Mouse (Mus musculus) lung, postnatal 14 days (tissue): ENCODE data around the gene Gm10229.
"Not testable (repeated sequence)": the region's sequence is repeated elsewhere in the genome, so short reads cannot be mapped to it uniquely, and the experiment has no call there.

Experiments
- DNase-seq: peaks from one replicate; pipeline ENCODE4 v3.0.0; 2021

The Gm10229 gene

GRCm38 (mm10) chr16:89014984-89015383 lies at the start of gene Gm10229:
Gene Gm10229, plus strand, starts transcription at chr16:89015284.
- not testable (repeated sequence) for DNase-seq

DNA sequence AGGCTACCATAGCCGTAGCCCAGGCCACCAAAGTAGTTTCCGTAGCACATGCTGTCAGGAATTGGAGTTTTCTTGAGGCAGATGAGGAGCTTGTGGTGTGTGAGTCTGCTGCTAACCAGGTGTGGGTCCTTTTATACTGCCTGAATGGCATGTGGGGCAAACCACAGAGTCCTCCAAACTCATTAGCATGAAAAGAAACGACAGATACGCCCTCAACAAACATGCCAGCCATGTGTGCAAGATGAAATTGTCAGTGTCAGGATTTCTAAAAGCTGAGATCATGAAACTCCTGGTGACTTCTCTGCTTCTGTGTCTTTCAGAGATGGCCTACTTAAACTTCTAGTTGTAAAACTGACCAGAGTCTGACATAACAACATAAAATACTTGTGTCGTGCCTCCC lies 4.4 kb upstream of the Gm10229 start, which contains the start of gene Krtap22-2:
Gene Krtap22-2 (minus strand): TSS at position 101 of the 400 bp plus-strand sequence.
- no peak for DNase-seq

- DNase-seq: no peak
Measured at GRCm38 (mm10) chr16:89013973-89014372, 1.1 kb upstream of the Gm10229 start.

GRCm38 (mm10) chr16:89031399-89031798 lies 16.3 kb downstream of the Gm10229 start, which contains the start of gene Krtap6-1:
Gene Krtap6-1, plus strand, starts transcription at chr16:89031699.
- not testable (repeated sequence) for DNase-seq

DNA sequence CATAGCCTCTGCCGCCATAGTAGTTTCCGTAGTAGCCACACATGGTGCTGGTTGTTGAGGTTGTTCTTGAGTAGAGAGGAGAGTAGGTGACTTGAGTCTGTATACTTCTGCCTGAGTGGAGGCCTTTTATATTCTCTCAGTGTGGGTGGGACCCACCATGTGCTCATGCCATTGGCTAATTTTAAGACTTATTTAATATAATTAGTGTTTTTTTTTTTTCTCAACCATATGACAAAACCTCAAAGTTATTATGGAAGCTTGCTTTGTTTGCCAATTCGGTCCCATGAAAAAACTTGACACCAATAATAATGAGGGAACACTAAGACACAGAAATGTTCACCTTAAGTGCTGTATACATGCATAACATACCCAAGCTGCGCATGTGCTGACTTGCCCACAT lies 26.3 kb downstream of the Gm10229 start, which contains the start of gene Gm10228:
Gene Gm10228 (minus strand): TSS at position 101 of the 400 bp plus-strand sequence.
- DNase-seq: not testable (repeated sequence)

DNA sequence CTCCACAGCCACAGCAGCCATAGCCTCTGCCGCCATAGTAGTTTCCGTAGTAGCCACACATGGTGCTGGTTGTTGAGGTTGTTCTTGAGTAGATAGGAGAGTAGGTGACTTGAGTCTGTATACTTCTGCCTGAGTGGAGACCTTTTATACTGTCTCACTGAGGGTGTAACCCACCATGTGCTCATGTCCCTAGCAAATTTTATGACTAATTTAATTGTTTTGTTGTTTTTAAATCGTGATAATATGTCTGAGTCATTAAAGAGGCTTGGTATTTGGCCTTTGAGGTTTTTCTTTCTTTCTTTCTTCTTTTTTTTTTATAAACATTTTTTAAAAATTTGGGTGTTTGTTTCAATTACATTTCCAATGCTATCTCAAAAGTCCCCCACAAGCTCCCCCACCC lies 32.7 kb downstream of the Gm10229 start, which contains the start of gene Krtap6-5:
Gene Krtap6-5 (minus strand): TSS at position 101 of the 400 bp plus-strand sequence.
- DNase-seq: no peak

DNA sequence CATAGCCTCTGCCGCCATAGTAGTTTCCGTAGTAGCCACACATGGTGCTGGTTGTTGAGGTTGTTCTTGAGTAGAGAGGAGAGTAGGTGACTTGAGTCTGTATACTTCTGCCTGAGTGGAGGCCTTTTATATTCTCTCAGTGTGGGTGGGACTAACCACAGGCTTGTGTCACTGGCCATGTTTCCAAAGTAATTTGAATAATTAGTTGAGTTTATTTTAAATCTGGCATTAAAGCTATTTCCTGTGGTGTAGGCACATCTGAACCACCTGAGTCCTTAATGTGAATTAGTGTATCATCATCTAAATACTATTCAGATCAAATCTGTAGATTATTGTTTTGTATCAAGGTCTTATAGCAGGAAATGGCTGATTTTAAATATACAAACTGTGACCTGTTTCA lies 48.8 kb downstream of the Gm10229 start, which contains the start of gene 1110025L11Rik:
Gene 1110025L11Rik (minus strand): TSS at position 101 of the 400 bp plus-strand sequence.
- DNase-seq: not testable (repeated sequence)
